In the genomic region with DNA sequence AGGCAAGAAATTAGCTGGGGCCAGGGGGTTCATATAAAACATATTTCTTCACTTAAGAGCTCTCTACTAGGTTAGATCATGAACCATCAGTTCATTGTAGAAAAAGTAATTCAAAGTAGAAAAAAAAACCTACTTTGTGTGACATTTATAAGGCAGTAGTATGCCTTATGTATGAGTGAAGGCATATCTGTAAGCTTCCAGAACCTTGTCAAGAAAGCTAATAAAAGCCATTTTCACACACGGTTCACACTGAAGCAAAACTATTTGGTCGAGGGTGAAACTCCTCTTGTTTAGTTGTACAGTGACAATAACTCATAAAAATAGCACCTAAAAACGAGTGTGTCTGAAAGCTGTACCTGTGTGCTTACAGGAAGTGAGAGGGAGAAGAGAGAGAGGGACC, we compare ENCODE assay signal across 21 mouse cellular contexts. TPM values are rescaled to one million over a fixed set of nuclear protein-coding genes. Genes with fewer than 3 reads are reported as not detected.
DNase-seq lines count a peak whose midpoint lies in the region; ATAC-seq and TF ChIP-seq lines count a peak whose summit lies in the region.
"Had no signal": no experiment of that assay in that cellular context is flagged by ENCODE, and none has a peak within 500 bp of the region (broad histone marks: within the 10 kb centered on the region; RNA-seq: fewer than 3 reads in every experiment).

No protein-coding gene starts in this region.

- WGBS in kidney, embryonic 15.5 days, result 48% methylated on average over 3 of the region's 3 CpGs
- 45% methylated on average over 3 of the region's 3 CpGs for WGBS in thymus, adult 2 months
- WGBS in forebrain, embryonic 10.5 days, result 81% methylated on average over 3 of the region's 3 CpGs

- H3K4me2 ChIP-seq in kidney, embryonic 15.5 days, result no peak overlapping the region
- H3K4me2 ChIP-seq in CH12.LX (ENCODE audit: insufficient read depth, low read depth, poor library complexity, severe bottlenecking), result peak overlapping the region; percentile 68; the same call in 1 of the 2 replicates
- H3K4me2 ChIP-seq: embryonic facial prominence, embryonic 12.5 days; embryonic facial prominence, embryonic 15.5 days; forebrain, embryonic 12.5 days; forebrain, embryonic 15.5 days; heart, embryonic 11.5 days; hindbrain, embryonic 12.5 days; hindbrain, embryonic 15.5 days; intestine, embryonic 15.5 days had no signal

- DNase-seq in kidney, postnatal 10 days, result no peak
- DNase-seq in thymus, adult 2 months, result no peak
- DNase-seq in thymus, postnatal 14 days, result no peak
- no peak for DNase-seq in CH12.LX (ENCODE audit: extremely low read depth)
- no peak for DNase-seq in forebrain, embryonic 10.5 days (ENCODE audit: extremely low spot score, low spot score)
- DNase-seq: adrenal gland, adult 2 months; adrenal gland, postnatal 14 days; cerebellum, adult 11 months; cerebellum, adult 2 months; cerebellum, adult 9-11 months; cerebellum, postnatal 25 days had no signal

- H3K9ac ChIP-seq in kidney, embryonic 15.5 days, result no peak overlapping the region
- no peak overlapping the region for H3K9ac ChIP-seq in CH12.LX (ENCODE audit: insufficient read depth, low read depth)
- H3K9ac ChIP-seq: embryonic facial prominence, embryonic 12.5 days; embryonic facial prominence, embryonic 15.5 days; forebrain, embryonic 12.5 days; forebrain, embryonic 15.5 days; hindbrain, embryonic 12.5 days; hindbrain, embryonic 15.5 days; intestine, embryonic 15.5 days had no signal

- ATAC-seq in kidney, embryonic 15.5 days (replicated peaks; ENCODE audit: low FRiP score), result no peak
- ATAC-seq: forebrain, embryonic 15.5 days; intestine, embryonic 15.5 days had no signal

- no peaks in the 10 kb centered on the region for H3K79me2 ChIP-seq in CH12.LX (replicated peaks; ENCODE audit: control insufficient read depth, extremely low read depth, insufficient read depth, poor library complexity, severe bottlenecking)

- peaks cover 22% of the 10 kb centered on the region for H3K4me1 ChIP-seq in kidney, embryonic 15.5 days
- peaks cover 29% of the 10 kb centered on the region for H3K4me1 ChIP-seq in thymus, adult 2 months (replicated peaks; ENCODE audit: control insufficient read depth, insufficient read depth, low read length)
- H3K4me1 ChIP-seq in CH12.LX (ENCODE audit: control insufficient read depth in 1 of 2, insufficient read depth in 2 of 2), result peaks cover 12 to 53% of the 10 kb centered on the region in 2 experiments
- peaks cover 10% of the 10 kb centered on the region for H3K4me1 ChIP-seq in forebrain, embryonic 10.5 days
- H3K4me1 ChIP-seq: forebrain, embryonic 12.5 days; forebrain, embryonic 15.5 days; hindbrain, embryonic 12.5 days; hindbrain, embryonic 15.5 days; intestine, embryonic 15.5 days had no signal

- no peaks in the 10 kb centered on the region for H3K9me3 ChIP-seq in kidney, embryonic 15.5 days (replicated peaks)
- no peaks in the 10 kb centered on the region for H3K9me3 ChIP-seq in CH12.LX (replicated peaks; ENCODE audit: low read length)
- H3K9me3 ChIP-seq in forebrain, embryonic 10.5 days, result no peaks in the 10 kb centered on the region
- H3K9me3 ChIP-seq: embryonic facial prominence, embryonic 12.5 days; embryonic facial prominence, embryonic 15.5 days; forebrain, embryonic 12.5 days; forebrain, embryonic 15.5 days; hindbrain, embryonic 12.5 days; hindbrain, embryonic 15.5 days; intestine, embryonic 15.5 days had no signal

- in situ Hi-C loops in CH12.LX (cut with MboI; ENCODE audit: low pct_ligation_motif_present, low pct_unique_long_range_greater_than_20kb, low sequenced_read_pairs), result no loop called here

- H3K36me3 ChIP-seq in kidney, embryonic 15.5 days, result no peaks in the 10 kb centered on the region
- no peaks in the 10 kb centered on the region for H3K36me3 ChIP-seq in thymus, adult 2 months (ENCODE audit: control insufficient read depth, insufficient read depth, low read length)
- no peaks in the 10 kb centered on the region for H3K36me3 ChIP-seq in CH12.LX (replicated peaks in 1 of 2; ENCODE audit: control insufficient read depth in 1 of 2, insufficient read depth in 1 of 2, low read length in 1 of 2)
- no peaks in the 10 kb centered on the region for H3K36me3 ChIP-seq in forebrain, embryonic 10.5 days (replicated peaks)
- H3K36me3 ChIP-seq: embryonic facial prominence, embryonic 12.5 days; embryonic facial prominence, embryonic 15.5 days; forebrain, embryonic 12.5 days; forebrain, embryonic 15.5 days; hindbrain, embryonic 12.5 days; hindbrain, embryonic 15.5 days; intestine, embryonic 15.5 days had no signal

- H3K27ac ChIP-seq in kidney, embryonic 15.5 days, result 0 out of 2 replicates have a peak overlapping the region, but pooled peaks have one; percentile 45
- peak overlapping the region; percentile 94; the same call in 1 of the 2 replicates for H3K27ac ChIP-seq in thymus, adult 2 months (ENCODE audit: control insufficient read depth, insufficient read depth, low read length)
- peak overlapping the region; percentile 71; the same call in 1 of the 2 replicates for H3K27ac ChIP-seq in CH12.LX (ENCODE audit: insufficient read depth, low read depth)
- H3K27ac ChIP-seq in forebrain, embryonic 10.5 days, result no peak overlapping the region
- H3K27ac ChIP-seq: embryonic facial prominence, embryonic 12.5 days; embryonic facial prominence, embryonic 15.5 days; forebrain, embryonic 12.5 days; forebrain, embryonic 15.5 days; hindbrain, embryonic 12.5 days; hindbrain, embryonic 15.5 days; intestine, embryonic 15.5 days had no signal

- no peak overlapping the region for H3K4me3 ChIP-seq in kidney, embryonic 15.5 days (replicated peaks)
- no peak overlapping the region for H3K4me3 ChIP-seq in thymus, adult 2 months (ENCODE audit: control insufficient read depth, insufficient read depth, low read length)
- no peak overlapping the region for H3K4me3 ChIP-seq in CH12.LX (replicated peaks in 1 of 3; ENCODE audit: low read depth in 2 of 3, low read length in 2 of 3, poor library complexity in 1 of 3)
- no peak overlapping the region for H3K4me3 ChIP-seq in forebrain, embryonic 10.5 days
- H3K4me3 ChIP-seq: embryonic facial prominence, embryonic 12.5 days; embryonic facial prominence, embryonic 15.5 days; forebrain, embryonic 12.5 days; forebrain, embryonic 15.5 days; hindbrain, embryonic 12.5 days; hindbrain, embryonic 15.5 days; intestine, embryonic 15.5 days had no signal

- TF ChIP-seq POLR2A in thymus, adult 2 months (IDR thresholded peaks at IDR 0.05; ENCODE audit: control insufficient read depth, extremely low read depth, insufficient read depth, low read length, poor library complexity), result no peak
- no peak for TF ChIP-seq POLR2A in CH12.LX (IDR thresholded peaks at IDR 0.05; ENCODE audit: low read depth, low read length)

- TF ChIP-seq RAD21 in CH12.LX (IDR thresholded peaks at IDR 0.05; ENCODE audit: low read depth, low read length), result no peak

- no peak for TF ChIP-seq CTCF in thymus, adult 2 months (IDR thresholded peaks at IDR 0.05; ENCODE audit: borderline replicate concordance, control insufficient read depth, extremely low read depth, insufficient read depth, low read length, poor library complexity)
- TF ChIP-seq CTCF in CH12.LX (conservative IDR thresholded peaks at IDR 0.05 in 1 of 2, IDR thresholded peaks at IDR 0.05 in 1 of 2; ENCODE audit: low read depth in 2 of 2, low read length in 2 of 2), result no peak

- H3K27me3 ChIP-seq in kidney, embryonic 15.5 days, result no peaks in the 10 kb centered on the region
- H3K27me3 ChIP-seq in thymus, adult 2 months (ENCODE audit: control insufficient read depth, insufficient read depth, low read length), result no peaks in the 10 kb centered on the region
- no peaks in the 10 kb centered on the region for H3K27me3 ChIP-seq in CH12.LX (replicated peaks)
- H3K27me3 ChIP-seq in forebrain, embryonic 10.5 days (ENCODE audit: poor library complexity, severe bottlenecking), result no peaks in the 10 kb centered on the region
- H3K27me3 ChIP-seq: embryonic facial prominence, embryonic 12.5 days; embryonic facial prominence, embryonic 15.5 days; forebrain, embryonic 12.5 days; forebrain, embryonic 15.5 days; hindbrain, embryonic 12.5 days; hindbrain, embryonic 15.5 days; intestine, embryonic 15.5 days had no signal

- dilution Hi-C loops in CH12.LX (cut with MboI; ENCODE audit: extremely low pct_ligation_motif_present, extremely low pct_unique_long_range_greater_than_20kb, low sequenced_read_pairs), result no loop called here

- no peak for TF ChIP-seq EP300 in CH12.LX (IDR thresholded peaks at IDR 0.05; ENCODE audit: low read length)

TF ChIP-seq in CH12.LX, 34 proteins besides CTCF, POLR2A, EP300 and RAD21:
- TF ChIP-seq E2F4 (IDR thresholded peaks at IDR 0.05; ENCODE audit: insufficient replicate concordance, low read depth, low read length) (no peak), CHD2 (IDR thresholded peaks at IDR 0.05; ENCODE audit: low read length) (no peak), RCOR1 (conservative IDR thresholded peaks at IDR 0.05; ENCODE audit: low read depth, low read length) (no peak), JUND (conservative IDR thresholded peaks at IDR 0.05; ENCODE audit: low read depth, low read length) (no peak), BHLHE40 (IDR thresholded peaks at IDR 0.05; ENCODE audit: low read depth, low read length) (no peak), GABPA (IDR thresholded peaks at IDR 0.05; ENCODE audit: insufficient replicate concordance, low read depth, low read length) (no peak)

RNA-seq across cellular contexts. Expression of a gene that starts 5.4 kb away (rescaled TPM):
- 0.50 and 0.78 TPM in 2 replicates for polyA plus RNA-seq in kidney, embryonic 15.5 days (2015; fragmentation: Nextera tagmentation; extraction: Ambion mirVana)
- polyA plus RNA-seq in thymus, adult 2 months (2012; rRNA removed), result 132 and 135 TPM in 2 replicates
- total RNA-seq in CH12.LX (2012; rRNA removed) (18.9 and 23.3 TPM in 2 replicates), CH12.LX (2014; rRNA removed) (20.0 and 22.1 TPM in 2 replicates)
- polyA plus RNA-seq in CH12.LX (2012; ENCODE audit: insufficient read length, low read depth), result 12.1 and 13.7 TPM in 2 replicates
- polyA plus RNA-seq in forebrain, embryonic 10.5 days (2016; fragmentation: Nextera tagmentation; extraction: Ambion mirVana), result 0.12 and 0.26 TPM in 2 replicates
- polyA plus RNA-seq: C2C12 had no signal
